Mouse (Mus musculus) ES-E14 (cell line): Measurements from ENCODE around the gene Zfp36l1. TPM values are rescaled to one million over a fixed set of nuclear protein-coding genes. Genes with fewer than 3 reads are reported as not detected.

Experiments
- DNase-seq: peaks from one replicate; pipeline ENCODE4 v3.0.0-alpha.2; 2013; ENCODE audit warnings: low read depth, low spot score
- H3K27ac ChIP-seq: 2 replicates; pipeline ENCODE4 v1.5.1; 2012; ENCODE audit warnings: low read depth, mild to moderate bottlenecking, low read length, moderate library complexity, mixed read lengths; ENCODE audit not compliant: poor library complexity, insufficient read depth, severe bottlenecking
- H3K36me3 ChIP-seq: 2 replicates; pipeline ENCODE4 v1.6.1; 2012; ENCODE audit warnings: mild to moderate bottlenecking, low read length, moderate library complexity, mixed read lengths; ENCODE audit not compliant: control insufficient read depth, poor library complexity, insufficient read depth, severe bottlenecking
- H3K4me1 ChIP-seq, 2 experiments: fragments of 150-350 bp in 1 of 2; sonication (generic) in 1 of 2; 2 replicates each; pipeline ENCODE4 v1.6.1; 2012; ENCODE audit warnings: low read length in 2 of 2, mild to moderate bottlenecking in 1 of 2, mixed read lengths in 1 of 2; ENCODE audit not compliant: control insufficient read depth in 2 of 2, insufficient read depth in 2 of 2, poor library complexity in 1 of 2
- H3K4me3 ChIP-seq, 2 experiments: fragments of 150-350 bp in 1 of 2; sonication (generic) in 1 of 2; 2 replicates each; pipeline ENCODE4 v1.5.1; 2012; ENCODE audit warnings: low read length in 2 of 2, low read depth in 1 of 2, mild to moderate bottlenecking in 1 of 2, mixed read lengths in 1 of 2; ENCODE audit not compliant: insufficient read depth in 1 of 2, poor library complexity in 1 of 2, severe bottlenecking in 1 of 2
- H3K9ac ChIP-seq: 2 replicates; pipeline ENCODE4 v1.6.1; 2012; ENCODE audit warnings: low read depth, mild to moderate bottlenecking, low read length, mixed read lengths; ENCODE audit not compliant: poor library complexity, insufficient read depth, severe bottlenecking
- H3K9me3 ChIP-seq: fragments of 150-350 bp; sonication (generic); 2 replicates; pipeline ENCODE4 v1.6.1; 2012; ENCODE audit warnings: low read depth, mild to moderate bottlenecking, low read length; ENCODE audit not compliant: control insufficient read depth, insufficient read depth
- CHD2 ChIP-seq: IDR thresholded peaks from 2 replicates; pipeline ENCODE4 v1.6.1; 2014; ENCODE audit warnings: mild to moderate bottlenecking, low read depth, low read length, inconsistent platforms
- HCFC1 ChIP-seq: IDR thresholded peaks from 2 replicates; pipeline ENCODE4 v1.6.1; 2012; ENCODE audit warnings: low read length, inconsistent platforms, borderline replicate concordance; ENCODE audit not compliant: insufficient read depth
- MAFK ChIP-seq: IDR thresholded peaks from 2 replicates; pipeline ENCODE4 v1.6.1; 2014; ENCODE audit warnings: mild to moderate bottlenecking, low read depth, low read length, inconsistent platforms; ENCODE audit not compliant: insufficient read depth
- ZC3H11A ChIP-seq: IDR thresholded peaks from 2 replicates; pipeline ENCODE4 v1.6.1; 2012; ENCODE audit warnings: low read depth, mild to moderate bottlenecking, inconsistent platforms, low read length, borderline replicate concordance
- ZNF384 ChIP-seq: IDR thresholded peaks from 2 replicates; pipeline ENCODE4 v1.6.1; 2012; ENCODE audit warnings: low read depth, low read length, inconsistent platforms
- in situ Hi-C, 2 experiments: fragments of 600-800 bp; cut with MboI; formaldehyde crosslinking; loops; one replicate each; pipeline ENCODE4 v1.15.1; 2025; ENCODE audit warnings: low sequenced_read_pairs in 2 of 2, inconsistent platforms in 1 of 2; ENCODE audit not compliant: unreplicated experiment in 2 of 2
- total RNA-seq: library from RNA; depleted of rRNA; stranded (reverse); fragments of 300-350 nt; gene quantifications from 2 replicates; pipeline ENCODE4 v1.2.3, GENCODE M21; 2012

The Zfp36l1 gene
- total RNA-seq, 1 experiment, result 19.8 TPM

- Histone ChIP-seq H3K4me1 (peaks cover 0 to 13% of the 10 kb centered on the region in 2 experiments; a peak in 2 of 4 replicates), H3K36me3 (peaks cover 15% of the 10 kb centered on the region), H3K9ac (no peak overlapping the region), H3K27ac (no peak overlapping the region), H3K9me3 (no peaks in the 10 kb centered on the region), H3K4me3 (no peak overlapping the region)
- in situ Hi-C loops, result no loop called here
- no peak for DNase-seq
- TF ChIP-seq HCFC1, result no peak
- TF ChIP-seq ZNF384, result no peak
- TF ChIP-seq CHD2, result no peak
- no peak for TF ChIP-seq ZC3H11A
- no peak for TF ChIP-seq MAFK
Measured at GRCm38 (mm10) chr12:80106138-80106895, 6.5 kb downstream of the Zfp36l1 start.

- peaks cover 4% of the 10 kb centered on the region for H3K36me3 ChIP-seq
- no peaks in the 10 kb centered on the region for H3K9me3 ChIP-seq
- no peak overlapping the region for H3K9ac ChIP-seq
- H3K27ac ChIP-seq, result no peak overlapping the region
- H3K4me3 ChIP-seq, result no peak overlapping the region
- TF ChIP-seq CHD2 (no peak), ZC3H11A (no peak), HCFC1 (no peak), MAFK (no peak), ZNF384 (no peak)
- no peak for DNase-seq
- H3K4me1 ChIP-seq, result peaks cover 0 to 4% of the 10 kb centered on the region in 2 experiments; a peak in 2 of 4 replicates
- in situ Hi-C loops, result no loop called here
Measured at GRCm38 (mm10) chr12:80103521-80103973, 9.3 kb downstream of the Zfp36l1 start.

- Histone ChIP-seq H3K9ac (no peak overlapping the region), H3K9me3 (no peaks in the 10 kb centered on the region), H3K27ac (no peak overlapping the region), H3K4me1 (peaks cover 0 to 4% of the 10 kb centered on the region in 2 experiments; a peak in 2 of 4 replicates), H3K4me3 (no peak overlapping the region), H3K36me3 (peaks cover 4% of the 10 kb centered on the region)
- TF ChIP-seq MAFK (no peak), CHD2 (no peak), ZNF384 (no peak), HCFC1 (no peak), ZC3H11A (no peak)
- in situ Hi-C loops, result no loop called here
- DNase-seq, result no peak
Measured at GRCm38 (mm10) chr12:80103089-80103488, 9.7 kb downstream of the Zfp36l1 start.

- DNase-seq, result no peak
- in situ Hi-C loops, result no loop called here
- Histone ChIP-seq H3K9ac (no peak overlapping the region), H3K4me3 (no peak overlapping the region), H3K4me1 (no peaks in the 10 kb centered on the region), H3K36me3 (no peaks in the 10 kb centered on the region), H3K27ac (no peak overlapping the region), H3K9me3 (no peaks in the 10 kb centered on the region)
- no peak for TF ChIP-seq ZNF384
- no peak for TF ChIP-seq CHD2
- no peak for TF ChIP-seq MAFK
- TF ChIP-seq HCFC1, result no peak
- no peak for TF ChIP-seq ZC3H11A
Measured at GRCm38 (mm10) chr12:80098825-80099224, 14.0 kb downstream of the Zfp36l1 start.

GRCm38 (mm10) chr12:80096734-80097133, 16.1 kb downstream of the Zfp36l1 start:
- no peaks in the 10 kb centered on the region for H3K9me3 ChIP-seq
- in situ Hi-C loops, result no loop called here
- H3K27ac ChIP-seq, result no peak overlapping the region
- no peak overlapping the region for H3K4me3 ChIP-seq
- no peak overlapping the region for H3K9ac ChIP-seq
- H3K36me3 ChIP-seq, result no peaks in the 10 kb centered on the region
- H3K4me1 ChIP-seq, result 0 out of 4 replicates have a peak, but pooled peaks cover 0 to 2% of the 10 kb centered on the region in 2 experiments
- TF ChIP-seq HCFC1, result no peak
- TF ChIP-seq ZC3H11A, result no peak
- TF ChIP-seq ZNF384, result no peak
- no peak for TF ChIP-seq MAFK
- no peak for TF ChIP-seq CHD2
- no peak for DNase-seq
